Mouse (Mus musculus): Measurements from ENCODE around the gene Unc5c. TPM values are rescaled to one million over a fixed set of nuclear protein-coding genes. Genes with fewer than 3 reads are reported as not detected.
A peak's percentile ranks its signal among the peaks of the same experiment; 100 is the strongest.

Unc5c gene
- polyA plus RNA-seq, 1 experiment from 2014 or later = 4.4 TPM

- H3K27me3 ChIP-seq (replicated peaks; ENCODE audit: control insufficient read depth, insufficient read depth, low read length) = no peaks in the 10 kb centered on the region
- H3K4me1 ChIP-seq (ENCODE audit: control insufficient read depth, insufficient read depth, low read length) = peaks cover 6% of the 10 kb centered on the region; the same call in 1 of the 2 replicates
- H3K4me3 ChIP-seq (ENCODE audit: low read depth, low read length) = no peak overlapping the region
- 42% methylated on average over 3 of the region's 3 CpGs for WGBS
- no peak overlapping the region for H3K27ac ChIP-seq (ENCODE audit: low read depth, low read length)
- H3K36me3 ChIP-seq (ENCODE audit: control insufficient read depth, insufficient read depth, low read length) = no peaks in the 10 kb centered on the region
- no peak overlapping the region for H3K4me2 ChIP-seq (ENCODE audit: low read length)
- no peak overlapping the region for H3K9ac ChIP-seq (ENCODE audit: low read length)
- peak; percentile 55 for DNase-seq (ENCODE audit: low spot score)
- no peaks in the 10 kb centered on the region for H3K9me3 ChIP-seq (replicated peaks; ENCODE audit: control insufficient read depth, low read length)
- peak; percentile 73 for ATAC-seq
Observed at GRCm38 (mm10) chr3:141691418-141691817, 226.4 kb downstream of the Unc5c start.

GRCm38 (mm10) chr3:141691846-141692245 is 226.8 kb downstream of the Unc5c start:
- peak; percentile 83 for ATAC-seq
- Histone ChIP-seq H3K27me3 (replicated peaks; ENCODE audit: control insufficient read depth, insufficient read depth, low read length) (no peaks in the 10 kb centered on the region), H3K4me2 (ENCODE audit: low read length) (no peak overlapping the region), H3K9ac (ENCODE audit: low read length) (no peak overlapping the region), H3K27ac (ENCODE audit: low read depth, low read length) (no peak overlapping the region), H3K4me3 (ENCODE audit: low read depth, low read length) (no peak overlapping the region), H3K36me3 (ENCODE audit: control insufficient read depth, insufficient read depth, low read length) (no peaks in the 10 kb centered on the region), H3K4me1 (ENCODE audit: control insufficient read depth, insufficient read depth, low read length) (peaks cover 6% of the 10 kb centered on the region; the same call in 1 of the 2 replicates), H3K9me3 (replicated peaks; ENCODE audit: control insufficient read depth, low read length) (no peaks in the 10 kb centered on the region)
- WGBS = 30% methylated on average over 3 of the region's 3 CpGs
- peak; percentile 83 for DNase-seq (ENCODE audit: low spot score)

- Histone ChIP-seq H3K36me3 (ENCODE audit: control insufficient read depth, insufficient read depth, low read length) (no peaks in the 10 kb centered on the region), H3K9me3 (replicated peaks; ENCODE audit: control insufficient read depth, low read length) (no peaks in the 10 kb centered on the region), H3K9ac (ENCODE audit: low read length) (no peak overlapping the region), H3K4me1 (ENCODE audit: control insufficient read depth, insufficient read depth, low read length) (no peaks in the 10 kb centered on the region), H3K27ac (ENCODE audit: low read depth, low read length) (no peak overlapping the region), H3K4me2 (ENCODE audit: low read length) (no peak overlapping the region), H3K27me3 (replicated peaks; ENCODE audit: control insufficient read depth, insufficient read depth, low read length) (no peaks in the 10 kb centered on the region), H3K4me3 (ENCODE audit: low read depth, low read length) (no peak overlapping the region)
- DNase-seq (ENCODE audit: low spot score) = no peak
- ATAC-seq = no peak
Observed at GRCm38 (mm10) chr3:141699177-141699576, 234.2 kb downstream of the Unc5c start.

- ATAC-seq (no peak), DNase-seq (ENCODE audit: low spot score) (no peak)
- H3K4me1 ChIP-seq (ENCODE audit: control insufficient read depth, insufficient read depth, low read length) = no peaks in the 10 kb centered on the region
- no peak overlapping the region for H3K9ac ChIP-seq (ENCODE audit: low read length)
- no peak overlapping the region for H3K4me2 ChIP-seq (ENCODE audit: low read length)
- no peak overlapping the region for H3K4me3 ChIP-seq (ENCODE audit: low read depth, low read length)
- H3K27me3 ChIP-seq (replicated peaks; ENCODE audit: control insufficient read depth, insufficient read depth, low read length) = no peaks in the 10 kb centered on the region
- 84% methylated on average over 3 of the region's 3 CpGs for WGBS
- H3K36me3 ChIP-seq (ENCODE audit: control insufficient read depth, insufficient read depth, low read length) = no peaks in the 10 kb centered on the region
- H3K27ac ChIP-seq (ENCODE audit: low read depth, low read length) = no peak overlapping the region
- H3K9me3 ChIP-seq (replicated peaks; ENCODE audit: control insufficient read depth, low read length) = no peaks in the 10 kb centered on the region
Observed at GRCm38 (mm10) chr3:141701381-141701909, 236.4 kb downstream of the Unc5c start.

GRCm38 (mm10) chr3:141711601-141712000 is 246.6 kb downstream of the Unc5c start:
- no peaks in the 10 kb centered on the region for H3K4me1 ChIP-seq (ENCODE audit: control insufficient read depth, insufficient read depth, low read length)
- no peak overlapping the region for H3K27ac ChIP-seq (ENCODE audit: low read depth, low read length)
- 59% methylated on average over 4 of the region's 4 CpGs for WGBS
- no peak for DNase-seq (ENCODE audit: low spot score)
- no peak overlapping the region for H3K4me3 ChIP-seq (ENCODE audit: low read depth, low read length)
- no peak overlapping the region for H3K4me2 ChIP-seq (ENCODE audit: low read length)
- H3K9ac ChIP-seq (ENCODE audit: low read length) = no peak overlapping the region
- no peaks in the 10 kb centered on the region for H3K9me3 ChIP-seq (replicated peaks; ENCODE audit: control insufficient read depth, low read length)
- no peaks in the 10 kb centered on the region for H3K36me3 ChIP-seq (ENCODE audit: control insufficient read depth, insufficient read depth, low read length)
- H3K27me3 ChIP-seq (replicated peaks; ENCODE audit: control insufficient read depth, insufficient read depth, low read length) = no peaks in the 10 kb centered on the region
- ATAC-seq = no peak

- DNase-seq (ENCODE audit: low spot score) (no peak), ATAC-seq (no peak)
- Histone ChIP-seq H3K27me3 (replicated peaks; ENCODE audit: control insufficient read depth, insufficient read depth, low read length) (no peaks in the 10 kb centered on the region), H3K9ac (ENCODE audit: low read length) (no peak overlapping the region), H3K27ac (ENCODE audit: low read depth, low read length) (no peak overlapping the region), H3K9me3 (replicated peaks; ENCODE audit: control insufficient read depth, low read length) (no peaks in the 10 kb centered on the region), H3K4me2 (ENCODE audit: low read length) (no peak overlapping the region), H3K36me3 (ENCODE audit: control insufficient read depth, insufficient read depth, low read length) (no peaks in the 10 kb centered on the region), H3K4me1 (ENCODE audit: control insufficient read depth, insufficient read depth, low read length) (no peaks in the 10 kb centered on the region), H3K4me3 (ENCODE audit: low read depth, low read length) (no peak overlapping the region)
- WGBS = 65% methylated on average over 4 of the region's 4 CpGs
Observed at GRCm38 (mm10) chr3:141716371-141716770, 251.4 kb downstream of the Unc5c start.

GRCm38 (mm10) chr3:141719050-141719449 is 254.0 kb downstream of the Unc5c start:
- no peaks in the 10 kb centered on the region for H3K9me3 ChIP-seq (replicated peaks; ENCODE audit: control insufficient read depth, low read length)
- H3K27me3 ChIP-seq (replicated peaks; ENCODE audit: control insufficient read depth, insufficient read depth, low read length) = no peaks in the 10 kb centered on the region
- ATAC-seq (no peak), DNase-seq (ENCODE audit: low spot score) (no peak)
- no peak overlapping the region for H3K27ac ChIP-seq (ENCODE audit: low read depth, low read length)
- no peak overlapping the region for H3K4me2 ChIP-seq (ENCODE audit: low read length)
- WGBS = 88% methylated on average over 5 of the region's 5 CpGs
- no peak overlapping the region for H3K4me3 ChIP-seq (ENCODE audit: low read depth, low read length)
- H3K4me1 ChIP-seq (ENCODE audit: control insufficient read depth, insufficient read depth, low read length) = no peaks in the 10 kb centered on the region
- H3K9ac ChIP-seq (ENCODE audit: low read length) = no peak overlapping the region
- H3K36me3 ChIP-seq (ENCODE audit: control insufficient read depth, insufficient read depth, low read length) = no peaks in the 10 kb centered on the region

GRCm38 (mm10) chr3:141724499-141724898 is 259.5 kb downstream of the Unc5c start:
- 83% methylated on average over 2 of the region's 2 CpGs for WGBS
- Histone ChIP-seq H3K4me3 (ENCODE audit: low read depth, low read length) (no peak overlapping the region), H3K4me2 (ENCODE audit: low read length) (no peak overlapping the region), H3K9ac (ENCODE audit: low read length) (no peak overlapping the region), H3K27ac (ENCODE audit: low read depth, low read length) (no peak overlapping the region), H3K27me3 (replicated peaks; ENCODE audit: control insufficient read depth, insufficient read depth, low read length) (no peaks in the 10 kb centered on the region), H3K4me1 (ENCODE audit: control insufficient read depth, insufficient read depth, low read length) (no peaks in the 10 kb centered on the region), H3K36me3 (ENCODE audit: control insufficient read depth, insufficient read depth, low read length) (no peaks in the 10 kb centered on the region), H3K9me3 (replicated peaks; ENCODE audit: control insufficient read depth, low read length) (no peaks in the 10 kb centered on the region)
- no peak for ATAC-seq
- no peak for DNase-seq (ENCODE audit: low spot score)

- Histone ChIP-seq H3K4me3 (ENCODE audit: low read depth, low read length) (no peak overlapping the region), H3K4me2 (ENCODE audit: low read length) (no peak overlapping the region), H3K27me3 (replicated peaks; ENCODE audit: control insufficient read depth, insufficient read depth, low read length) (no peaks in the 10 kb centered on the region), H3K4me1 (ENCODE audit: control insufficient read depth, insufficient read depth, low read length) (no peaks in the 10 kb centered on the region), H3K9ac (ENCODE audit: low read length) (no peak overlapping the region), H3K27ac (ENCODE audit: low read depth, low read length) (no peak overlapping the region), H3K9me3 (replicated peaks; ENCODE audit: control insufficient read depth, low read length) (no peaks in the 10 kb centered on the region), H3K36me3 (ENCODE audit: control insufficient read depth, insufficient read depth, low read length) (no peaks in the 10 kb centered on the region)
- ATAC-seq (no peak), DNase-seq (ENCODE audit: low spot score) (no peak)
- 84% methylated on average over 1 of the region's 1 CpGs for WGBS
Observed at GRCm38 (mm10) chr3:141725432-141725831, 260.4 kb downstream of the Unc5c start.
